Mouse (Mus musculus) A20 (cell line): ENCODE data around the gene Pcdh7.
A peak's percentile ranks its signal among the peaks of the same experiment; 100 is the strongest.

Source experiments
- DNase-seq: peaks from one replicate; pipeline ENCODE4 v3.0.0-alpha.2; 2011; ENCODE audit warnings: low read depth, low spot score

Gene Pcdh7

GRCm38 (mm10) chr5:57899018-57899614, 181.3 kb downstream of the Pcdh7 start:
- no peak for DNase-seq

- DNase-seq: no peak
Measured at GRCm38 (mm10) chr5:57907218-57907617, 189.5 kb downstream of the Pcdh7 start.

DNA sequence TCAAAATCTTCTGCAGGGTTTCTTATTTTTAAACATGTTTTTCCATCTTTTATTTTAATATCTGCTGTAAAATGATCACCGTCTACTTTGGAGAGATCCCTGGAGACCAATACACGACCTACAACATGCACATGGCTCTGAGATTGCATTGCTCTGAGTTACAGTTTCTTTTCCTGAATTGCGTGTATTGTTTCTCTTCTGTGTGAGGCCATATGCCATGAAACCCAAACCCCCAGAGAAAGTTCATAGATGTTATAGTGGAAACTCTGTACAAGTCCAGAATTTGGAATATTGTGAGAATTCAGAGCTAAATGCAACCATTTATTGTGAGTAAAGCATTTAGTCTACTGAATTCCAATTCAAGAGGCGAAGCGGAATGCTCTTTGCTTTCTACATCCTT, 203.4 kb downstream of the Pcdh7 start:
- DNase-seq: no peak

- DNase-seq: no peak
Measured at GRCm38 (mm10) chr5:57931331-57931730, 213.6 kb downstream of the Pcdh7 start.

DNA sequence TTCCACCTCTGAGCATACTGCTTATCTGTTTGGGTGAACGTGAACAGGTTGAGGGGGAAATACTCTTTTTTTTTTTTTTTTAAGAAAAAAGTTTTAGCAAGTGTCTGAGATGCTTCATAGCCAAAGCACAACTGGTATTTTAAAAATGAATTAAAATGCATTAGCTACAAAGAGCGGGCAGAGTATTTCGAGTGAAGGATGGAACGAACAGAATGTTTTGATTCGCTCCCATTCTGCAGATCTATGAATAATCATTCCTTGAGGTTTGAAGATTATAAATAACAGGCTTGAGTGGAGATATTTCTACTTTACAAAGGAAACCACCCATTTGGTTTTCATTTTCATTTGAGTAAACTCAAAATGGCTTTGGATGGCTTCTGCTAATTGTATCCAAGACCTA, 214.0 kb downstream of the Pcdh7 start:
- no peak for DNase-seq

DNA sequence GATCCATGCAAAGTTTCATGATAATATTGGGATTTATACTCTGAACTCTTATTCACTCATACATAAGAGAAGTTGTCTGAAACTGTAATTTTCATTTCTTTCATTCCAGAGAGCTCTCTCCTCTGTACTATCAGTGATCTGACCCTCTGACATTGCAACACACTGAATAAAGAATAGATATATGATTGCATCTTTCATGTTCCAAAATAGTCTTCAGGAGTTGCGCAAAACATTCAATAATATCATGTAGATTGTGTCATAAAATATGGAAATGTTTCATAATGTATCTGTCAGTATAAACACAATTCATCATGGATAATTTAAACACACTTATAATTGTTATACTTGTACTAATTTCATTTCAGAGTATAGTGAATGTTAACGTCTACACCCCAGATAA, 216.9 kb downstream of the Pcdh7 start:
- DNase-seq: no peak

- DNase-seq: no peak
Measured at GRCm38 (mm10) chr5:57940457-57940856, 222.7 kb downstream of the Pcdh7 start.

DNA sequence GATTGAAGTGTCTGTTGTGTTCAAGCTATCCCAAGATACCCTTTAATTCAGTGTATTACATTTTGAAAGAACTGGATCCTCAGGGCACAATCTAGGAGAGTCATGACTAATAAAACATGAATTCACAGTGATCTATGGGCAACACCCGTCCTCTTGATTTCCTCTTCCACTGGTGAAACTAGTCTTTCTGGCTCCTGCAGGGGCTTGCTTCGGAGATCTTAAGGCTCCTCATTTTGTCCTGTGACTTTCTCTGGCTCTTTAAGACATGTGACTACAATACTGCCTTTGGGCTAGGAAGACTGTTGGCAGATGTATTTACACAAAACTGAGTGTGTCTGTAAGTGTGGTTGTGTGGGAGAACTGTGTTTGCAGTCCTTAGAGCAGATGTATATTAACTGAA, 225.4 kb downstream of the Pcdh7 start:
- DNase-seq: no peak

- no peak for DNase-seq
Measured at GRCm38 (mm10) chr5:57943611-57944010, 225.8 kb downstream of the Pcdh7 start.

GRCm38 (mm10) chr5:57945419-57945818, 227.7 kb downstream of the Pcdh7 start:
- DNase-seq: no peak

GRCm38 (mm10) chr5:57959317-57959716, 241.6 kb downstream of the Pcdh7 start:
- DNase-seq: no peak

- no peak for DNase-seq
Measured at GRCm38 (mm10) chr5:57963792-57964191, 246.0 kb downstream of the Pcdh7 start.

DNA sequence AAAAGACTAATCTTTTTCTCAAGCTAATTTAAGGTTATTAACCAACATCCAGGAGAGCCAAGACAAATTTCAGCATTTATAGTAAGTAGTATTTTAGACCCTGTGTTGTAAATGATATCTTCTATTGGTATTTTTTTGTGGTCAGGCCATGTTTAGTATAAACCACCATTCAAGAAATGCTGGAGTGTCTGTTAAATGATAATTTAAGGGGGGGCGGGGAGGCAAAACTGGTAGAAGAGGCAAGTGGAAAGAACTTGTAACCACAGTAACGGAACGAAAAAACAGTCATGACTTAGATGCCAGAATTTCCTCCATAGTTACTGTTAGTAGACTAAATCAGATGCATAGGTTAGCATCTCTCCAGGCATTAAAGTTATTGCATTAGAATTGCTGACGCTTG, 246.4 kb downstream of the Pcdh7 start:
- no peak for DNase-seq

- no peak for DNase-seq
Measured at GRCm38 (mm10) chr5:57993584-57993983, 275.8 kb downstream of the Pcdh7 start.

- no peak for DNase-seq
Measured at GRCm38 (mm10) chr5:58021331-58021730, 303.6 kb downstream of the Pcdh7 start.

GRCm38 (mm10) chr5:58025123-58025522, 307.4 kb downstream of the Pcdh7 start:
- DNase-seq: no peak

DNA sequence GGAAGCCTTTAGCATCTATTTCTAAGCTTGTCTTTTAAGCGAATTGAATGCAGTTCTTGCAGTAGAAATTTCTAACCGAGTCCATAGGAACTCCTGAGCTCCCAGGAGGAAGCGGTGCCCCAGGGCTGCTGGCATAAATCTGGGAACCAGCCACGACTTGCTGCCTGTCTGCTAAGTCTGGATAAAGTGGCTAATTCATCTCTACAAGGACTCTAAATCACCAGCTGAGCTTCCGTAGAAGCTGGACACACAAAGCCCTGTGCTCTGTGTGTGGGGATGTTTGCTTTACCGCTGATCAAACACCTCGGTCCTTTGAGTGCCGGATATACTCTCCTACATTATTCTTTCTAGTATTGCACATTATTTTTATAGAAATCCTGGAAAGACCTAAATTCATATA, 308.0 kb downstream of the Pcdh7 start:
- DNase-seq: no peak

- peak; percentile 15 for DNase-seq
Measured at GRCm38 (mm10) chr5:58039875-58040274, 322.1 kb downstream of the Pcdh7 start.

GRCm38 (mm10) chr5:58044216-58044615, 326.4 kb downstream of the Pcdh7 start:
- no peak for DNase-seq

- no peak for DNase-seq
Measured at GRCm38 (mm10) chr5:58081054-58081453, 363.3 kb downstream of the Pcdh7 start.

GRCm38 (mm10) chr5:58082230-58082629, 364.5 kb downstream of the Pcdh7 start:
- no peak for DNase-seq

- DNase-seq: no peak
Measured at GRCm38 (mm10) chr5:58083056-58083455, 365.3 kb downstream of the Pcdh7 start.

GRCm38 (mm10) chr5:58083972-58084371, 366.2 kb downstream of the Pcdh7 start:
- no peak for DNase-seq

GRCm38 (mm10) chr5:58108665-58109364, 391.0 kb downstream of the Pcdh7 start:
- no peak for DNase-seq
